ENCODE assay signal across 18 mouse cellular contexts in genomic region chr19:32393092-32393745, GRCm38 (mm10).
"Had no signal": no experiment of that assay in that cellular context is flagged by ENCODE, and none has a peak within 500 bp of the region (broad histone marks: within the 10 kb centered on the region; RNA-seq: fewer than 3 reads in every experiment).

No protein-coding gene starts in this region.

- H3K9me3 ChIP-seq: midbrain, embryonic 13.5 days; midbrain, embryonic 15.5 days; neural tube, embryonic 13.5 days; neural tube, embryonic 15.5 days had no signal

- H3K27me3 ChIP-seq: midbrain, embryonic 13.5 days; midbrain, embryonic 15.5 days; neural tube, embryonic 13.5 days; neural tube, embryonic 15.5 days had no signal

- H3K9ac ChIP-seq: lung, embryonic 14.5 days; midbrain, embryonic 13.5 days; midbrain, embryonic 15.5 days; neural tube, embryonic 13.5 days; neural tube, embryonic 15.5 days had no signal

- DNase-seq: lung, adult 18-20 months; lung, postnatal 10 days; lung, postnatal 4 days; retina, postnatal 1 day; right cerebral cortex, adult 18-20 months; right cerebral cortex, postnatal 25 days; right cerebral cortex, postnatal 4 days; spleen, adult 18-20 months; thymus, adult 18-20 months; thymus, postnatal 14 days; thymus, postnatal 36 days had no signal

- ATAC-seq: midbrain, embryonic 13.5 days; midbrain, embryonic 15.5 days had no signal

- H3K27ac ChIP-seq: midbrain, embryonic 10.5 days; midbrain, embryonic 13.5 days; midbrain, embryonic 15.5 days; neural tube, embryonic 13.5 days; neural tube, embryonic 15.5 days had no signal

- H3K4me3 ChIP-seq: midbrain, embryonic 10.5 days; midbrain, embryonic 13.5 days; midbrain, embryonic 15.5 days; myocyte; neural tube, embryonic 13.5 days; neural tube, embryonic 15.5 days had no signal

- H3K36me3 ChIP-seq: midbrain, embryonic 13.5 days; midbrain, embryonic 15.5 days; neural tube, embryonic 15.5 days had no signal

- H3K4me2 ChIP-seq: lung, embryonic 14.5 days; midbrain, embryonic 13.5 days; midbrain, embryonic 15.5 days; neural tube, embryonic 13.5 days; neural tube, embryonic 15.5 days had no signal
